Mouse (Mus musculus) liver (tissue): ENCODE data around the gene Actn1.
A peak's percentile ranks its signal among the peaks of the same experiment; 100 is the strongest.
"Not testable (repeated sequence)": the region's sequence is repeated elsewhere in the genome, so short reads cannot be mapped to it uniquely, and the experiment has no call there.

Experiments
- DNase-seq: peaks from one replicate; pipeline ENCODE4 v3.0.0-alpha.2; 2020; ENCODE audit warnings: mixed read lengths

The Actn1 gene

DNA sequence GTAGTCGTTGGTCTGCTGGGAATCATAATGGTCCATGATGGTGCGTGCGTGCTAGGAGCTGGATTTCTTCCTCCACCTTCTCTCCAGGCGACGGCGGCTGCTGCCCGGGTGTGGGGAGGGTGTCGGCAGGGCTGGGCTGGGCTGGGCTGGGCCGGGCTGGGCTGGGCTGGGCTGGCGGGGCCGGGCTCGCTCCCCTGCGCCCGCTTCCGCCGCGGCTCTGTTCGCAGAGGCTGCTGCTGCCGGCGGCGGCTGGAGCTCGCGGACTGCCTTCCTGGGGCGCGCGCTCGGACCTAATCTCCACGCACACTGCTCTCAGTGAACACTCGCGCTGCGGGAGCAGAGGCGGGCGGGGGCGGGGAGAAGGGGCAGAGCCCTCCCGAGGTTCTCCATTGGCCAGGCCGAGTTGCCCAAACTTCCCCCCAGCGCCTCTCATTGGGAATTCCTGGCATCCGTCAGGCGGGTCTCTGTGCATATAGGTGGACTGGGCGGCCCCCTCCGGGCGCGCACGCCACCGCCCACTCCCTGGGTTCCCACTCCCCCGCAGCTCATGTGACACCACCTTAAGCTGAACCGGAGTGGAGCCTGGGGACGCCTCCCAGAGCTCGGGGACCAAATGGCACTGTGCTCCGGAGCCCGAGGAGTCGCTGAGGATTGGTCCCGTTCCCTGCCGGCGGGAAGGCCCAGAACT is at the start of gene Actn1:
Gene Actn1, minus strand, starts transcription at position 316 of the 688 bp plus-strand sequence.
- peak; percentile 83 for DNase-seq

DNA sequence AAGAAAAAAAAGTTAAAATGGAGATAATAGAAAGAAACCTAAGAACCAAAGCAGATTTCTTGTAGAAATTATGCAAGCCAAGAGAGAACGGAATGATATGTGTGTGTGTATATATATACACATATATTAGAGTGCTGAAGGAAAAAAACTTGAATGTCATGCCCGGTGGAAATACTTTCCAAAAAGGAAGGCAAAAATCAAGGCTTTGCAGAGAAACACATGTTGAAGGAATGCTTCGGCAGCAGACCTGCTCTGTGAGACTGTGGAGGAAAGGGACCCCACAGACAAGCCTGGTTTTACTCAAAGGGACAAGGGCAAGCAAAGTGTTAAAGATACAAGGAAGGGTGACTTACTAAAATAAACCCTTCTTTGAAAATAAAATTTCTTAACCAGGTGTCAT is 47.4 kb upstream of the Actn1 start:
- no peak for DNase-seq

DNA sequence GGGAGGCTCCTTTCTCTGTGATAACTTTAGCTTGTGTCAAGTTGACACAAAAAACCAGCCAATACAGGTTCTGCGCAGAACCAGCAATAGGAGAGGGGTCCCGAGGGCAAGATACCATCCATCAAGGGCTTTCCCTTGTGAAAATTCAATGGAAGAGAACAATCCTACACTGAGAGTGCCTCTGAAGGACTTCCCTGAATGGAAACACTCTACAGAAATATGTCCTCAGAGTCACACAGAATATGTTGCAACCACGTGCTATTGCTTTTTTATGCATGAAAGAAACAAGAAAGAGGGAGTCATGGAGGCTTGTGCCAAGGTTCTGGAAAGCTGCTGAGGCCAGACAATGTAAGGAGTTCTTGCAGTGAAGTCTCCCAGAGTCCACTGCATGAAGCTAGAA is 44.3 kb upstream of the Actn1 start:
- DNase-seq: no peak

DNA sequence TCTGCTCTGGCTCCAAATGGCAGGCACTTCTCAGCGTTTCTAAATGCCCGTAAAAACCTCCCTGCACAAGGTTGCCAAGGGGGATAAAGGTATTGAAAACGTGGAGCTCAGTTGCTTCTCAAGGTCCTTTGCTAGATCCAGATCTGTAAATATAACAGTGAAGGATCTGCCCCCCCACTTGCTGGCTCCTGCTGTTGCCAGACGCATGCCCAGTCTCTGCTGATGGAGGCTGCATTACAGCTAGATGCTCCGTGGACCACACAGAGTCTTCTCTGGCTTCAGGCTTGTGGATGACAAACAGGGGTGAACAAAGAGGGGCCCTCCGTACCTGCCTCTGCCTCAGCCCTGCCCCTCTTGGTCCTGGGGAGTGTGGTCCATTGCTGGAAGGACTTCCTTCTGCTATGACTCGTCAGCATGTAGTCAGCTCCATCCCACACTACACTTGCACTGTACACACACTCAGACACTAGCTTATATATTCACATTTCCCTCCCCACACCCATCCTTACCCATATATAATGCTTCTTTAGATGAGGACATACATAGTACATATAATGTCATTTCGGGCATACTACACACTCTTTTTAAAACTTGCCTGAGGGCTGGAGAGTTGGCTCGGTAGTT is 40.8 kb upstream of the Actn1 start:
- no peak for DNase-seq

DNA sequence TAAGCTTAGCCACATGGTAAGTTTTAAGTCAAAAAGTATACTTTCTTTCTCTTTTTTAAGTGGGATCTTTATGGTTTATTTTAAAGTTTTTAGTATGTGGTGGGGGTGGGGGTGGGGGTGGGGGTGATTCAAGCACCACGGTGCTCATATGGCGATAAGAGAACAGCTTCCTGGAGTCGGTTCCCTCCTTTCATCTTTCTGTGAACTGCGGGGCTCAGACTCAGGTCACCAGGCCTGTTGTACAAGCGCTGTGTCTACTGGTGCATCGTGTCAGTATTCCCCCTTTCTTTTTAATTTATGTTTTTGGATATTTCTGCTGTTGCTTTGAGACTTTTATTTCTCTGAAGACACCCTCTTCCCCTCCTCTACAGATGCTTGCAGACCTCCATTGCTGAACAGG is 38.5 kb upstream of the Actn1 start:
- no peak for DNase-seq

DNA sequence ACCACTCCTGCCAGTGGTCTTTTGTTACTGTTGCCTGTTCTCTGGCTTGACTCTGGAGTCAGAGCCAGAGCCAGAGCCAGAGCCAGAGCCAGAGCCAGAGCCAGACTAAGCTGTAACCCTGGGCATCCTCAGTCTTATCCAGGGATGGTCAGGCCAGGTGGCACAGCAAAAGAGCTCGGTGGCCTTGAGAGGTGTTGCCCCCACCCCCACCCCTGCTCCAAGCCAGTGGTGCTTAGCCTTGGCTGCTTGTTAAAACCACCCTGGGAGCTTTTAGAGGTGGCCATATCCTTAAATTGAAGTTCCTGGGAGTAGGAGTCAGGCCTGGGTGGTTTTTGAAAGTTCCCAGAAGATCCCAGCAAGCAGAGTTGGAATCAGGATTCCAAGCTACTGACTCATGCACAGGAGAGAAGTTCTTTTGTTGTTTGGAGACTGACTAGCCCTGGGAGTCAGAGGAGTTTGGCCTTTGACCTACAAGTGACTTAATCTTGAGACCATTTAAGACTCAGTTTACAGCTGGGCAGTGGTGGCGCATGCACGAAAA is 31.8 kb upstream of the Actn1 start:
- no peak for DNase-seq

DNA sequence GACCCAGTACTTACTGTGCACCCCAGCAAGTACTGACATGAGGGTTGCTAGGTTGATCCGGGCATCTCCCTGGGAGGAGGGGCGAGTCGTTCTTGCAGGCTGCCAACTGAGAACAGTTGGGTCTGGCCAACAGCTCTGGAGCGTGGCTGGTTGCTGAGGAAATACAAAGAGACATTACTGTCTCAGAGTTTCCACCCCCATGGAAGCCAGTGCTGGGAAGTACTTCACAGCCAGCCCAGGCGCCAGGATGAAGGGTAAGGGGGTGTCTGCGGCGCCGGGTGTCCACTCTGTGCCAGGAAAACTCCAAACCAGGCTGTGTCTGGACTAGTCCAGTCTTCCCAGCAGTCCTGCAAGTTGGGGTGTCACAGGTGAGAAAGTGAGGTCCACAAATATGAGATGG is 30.8 kb upstream of the Actn1 start:
- DNase-seq: no peak

DNA sequence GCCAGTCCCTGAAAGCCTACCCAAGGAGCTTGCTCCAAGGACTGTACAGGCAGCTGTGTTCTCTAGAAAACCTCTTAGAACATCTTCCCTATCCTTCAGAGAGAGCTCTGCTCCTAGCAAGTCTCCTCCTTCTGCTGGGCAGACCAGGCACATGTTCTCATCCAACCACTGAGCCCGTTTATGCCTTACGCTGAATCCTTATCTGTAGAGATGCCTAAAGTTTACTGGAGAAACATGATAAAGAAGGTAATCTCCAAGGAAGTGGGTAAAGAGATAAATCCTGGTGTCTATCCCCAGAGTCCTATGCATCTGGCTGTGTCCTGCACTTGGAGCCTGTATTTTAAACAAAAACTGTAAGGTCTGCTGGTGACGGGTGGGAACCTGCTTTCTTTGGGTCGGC is 30.3 kb upstream of the Actn1 start:
- no peak for DNase-seq

DNA sequence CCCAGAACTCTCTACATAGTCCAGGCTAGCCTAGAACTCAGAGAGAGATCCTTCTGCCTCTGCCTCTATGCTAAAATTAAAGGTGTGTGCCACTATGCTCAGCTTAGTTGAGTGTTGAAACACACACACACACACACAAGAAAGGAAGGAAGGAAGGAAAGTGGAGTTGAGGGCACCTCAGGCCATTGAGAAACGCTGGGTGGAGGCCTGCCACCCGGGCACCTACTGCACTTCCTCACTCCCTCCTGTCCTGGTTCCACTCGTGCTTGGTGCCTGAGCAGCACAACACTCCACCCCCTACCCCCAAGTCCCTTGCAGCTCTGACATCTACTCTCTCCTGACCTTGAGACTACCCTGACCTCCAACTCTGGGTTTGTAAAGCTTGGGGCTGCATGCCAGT is 29.6 kb upstream of the Actn1 start:
- DNase-seq: no peak

DNA sequence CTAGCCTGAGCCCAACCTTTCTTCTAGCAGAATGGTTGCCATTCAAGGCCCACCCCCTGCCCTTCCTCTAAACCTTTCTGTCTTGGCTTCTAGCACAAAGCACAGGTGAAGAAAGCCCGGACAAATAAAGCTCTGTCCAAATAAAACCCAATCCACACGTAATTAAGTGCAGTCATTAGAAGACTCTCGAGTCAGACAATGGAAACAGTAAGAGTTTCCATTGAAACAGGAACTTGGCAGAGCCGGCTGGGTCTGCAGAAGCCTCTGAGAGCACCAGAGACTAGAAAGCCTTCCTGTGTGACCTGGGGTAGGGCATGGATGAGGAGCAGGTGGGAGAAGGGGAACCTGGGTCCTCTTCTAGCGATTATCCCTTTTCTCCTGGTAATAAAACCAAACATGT is 25.7 kb upstream of the Actn1 start:
- no peak for DNase-seq

DNA sequence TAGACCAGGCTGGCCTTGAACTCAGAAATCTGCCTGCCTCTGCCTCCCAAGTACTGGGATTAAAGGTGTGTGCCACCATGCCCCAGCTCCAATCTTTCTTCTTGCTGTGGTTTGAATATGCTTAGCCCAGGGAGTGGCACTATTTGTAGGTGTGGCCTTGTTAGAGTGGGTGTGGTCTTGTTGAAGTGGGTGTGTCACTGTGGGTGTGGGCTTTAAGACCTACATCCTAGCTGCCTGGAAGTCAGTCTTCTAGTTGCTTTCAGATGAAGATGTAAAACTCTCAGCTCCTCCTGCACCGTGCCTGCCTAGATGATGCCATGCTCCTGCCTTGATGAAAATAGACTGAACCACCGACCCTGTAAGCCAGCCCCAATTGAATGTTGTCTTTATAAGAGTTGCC is 24.1 kb upstream of the Actn1 start:
- not testable (repeated sequence) for DNase-seq

DNA sequence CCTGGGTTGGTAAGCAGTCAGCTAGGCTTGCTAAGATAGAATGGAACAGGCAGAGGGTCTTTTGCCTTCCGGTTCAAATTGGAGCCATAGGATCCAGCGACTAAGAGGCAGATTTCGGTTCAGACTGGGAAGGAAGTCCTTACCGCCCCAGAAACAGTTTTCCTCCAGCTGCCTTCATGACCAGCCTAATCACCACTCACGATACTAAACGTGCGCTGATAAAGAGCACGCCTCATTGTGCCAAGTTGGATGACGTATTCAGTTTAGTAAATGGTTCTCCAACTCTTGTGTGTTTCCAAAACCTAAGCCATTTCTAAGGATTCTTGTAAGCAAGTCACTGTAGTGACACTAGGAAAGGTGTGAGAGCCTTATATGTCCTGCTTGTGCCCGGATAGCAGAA is 18.7 kb upstream of the Actn1 start:
- no peak for DNase-seq

DNA sequence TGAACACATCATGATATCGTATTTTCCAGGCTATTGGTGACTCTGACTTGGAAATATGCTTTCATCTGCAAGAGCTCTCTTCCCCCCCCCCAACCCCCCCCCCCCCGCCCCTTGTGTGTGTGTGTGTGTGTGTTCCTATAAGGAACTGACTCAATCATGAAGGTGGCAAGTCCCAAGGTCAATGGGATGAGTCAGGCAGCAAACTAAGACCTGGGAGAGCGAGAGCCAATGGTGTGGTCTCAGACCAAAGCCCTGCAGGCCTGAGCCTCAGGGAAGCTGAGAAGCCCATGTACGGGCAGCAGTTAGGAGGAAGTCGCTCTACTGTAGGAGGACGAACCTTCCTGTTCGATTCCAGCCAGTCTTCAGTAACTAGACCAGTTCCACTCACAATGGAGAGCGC is 17.3 kb upstream of the Actn1 start:
- DNase-seq: no peak

DNA sequence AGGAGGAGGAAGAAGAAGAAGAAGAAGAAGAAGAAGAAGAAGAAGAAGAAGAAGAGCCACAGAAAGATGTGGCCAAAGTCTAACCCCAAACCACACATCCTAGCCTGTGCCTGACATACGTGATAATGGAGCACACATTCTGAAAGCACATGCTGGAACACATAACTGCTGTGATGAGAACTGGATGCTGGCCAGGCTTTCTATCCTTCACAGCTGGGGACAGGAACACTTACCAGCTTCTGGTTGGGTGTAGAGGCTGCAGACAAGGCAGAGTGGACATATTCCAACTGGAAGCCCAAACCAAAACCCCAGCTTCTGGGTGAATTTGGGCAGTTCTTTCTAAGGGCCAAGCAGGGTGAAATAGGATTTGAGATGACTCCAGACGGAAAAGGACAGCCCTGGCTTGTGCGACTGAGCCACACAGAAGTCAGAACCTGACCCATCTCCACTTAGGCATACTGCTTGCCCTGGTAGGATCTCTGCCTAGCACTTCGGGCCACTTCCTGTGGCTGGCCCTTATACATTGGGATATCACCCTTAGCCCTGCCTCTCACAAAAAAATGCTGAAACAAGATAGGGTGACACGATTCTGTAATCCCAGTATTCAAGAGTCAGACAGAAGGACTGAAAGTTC is 15.1 kb upstream of the Actn1 start:
- DNase-seq: no peak

DNA sequence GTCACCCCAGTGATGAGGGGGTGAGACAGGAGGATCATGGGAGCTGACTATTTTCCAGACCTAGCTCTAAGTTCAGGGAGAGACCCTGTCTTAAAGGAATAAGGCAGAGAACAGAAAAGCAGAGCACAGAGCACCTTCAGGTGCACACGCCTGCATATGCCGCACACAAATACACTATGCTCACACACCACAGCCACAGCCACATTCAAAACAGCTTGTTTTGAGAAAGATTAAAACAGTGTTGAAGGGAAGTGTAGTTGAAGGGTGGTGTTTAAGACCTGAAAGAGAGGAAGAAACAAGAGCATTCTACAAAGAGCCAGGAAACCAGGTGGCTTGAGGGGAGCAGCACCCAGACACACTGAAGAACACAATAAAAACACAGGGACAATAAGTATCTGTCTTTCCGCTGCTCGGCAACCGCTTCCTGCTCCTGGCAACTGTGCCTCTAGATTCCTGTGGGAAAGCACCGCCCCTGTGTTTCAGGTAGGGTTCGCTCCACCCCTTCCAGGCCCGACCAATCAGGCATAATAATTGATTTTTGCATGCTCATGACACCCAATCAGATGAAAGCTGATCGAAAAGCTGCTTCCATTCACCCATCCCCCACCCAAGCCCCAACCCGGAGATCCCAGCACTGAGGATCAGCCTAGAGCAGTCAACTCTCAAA is 13.0 kb upstream of the Actn1 start:
- DNase-seq: peak; percentile 63

DNA sequence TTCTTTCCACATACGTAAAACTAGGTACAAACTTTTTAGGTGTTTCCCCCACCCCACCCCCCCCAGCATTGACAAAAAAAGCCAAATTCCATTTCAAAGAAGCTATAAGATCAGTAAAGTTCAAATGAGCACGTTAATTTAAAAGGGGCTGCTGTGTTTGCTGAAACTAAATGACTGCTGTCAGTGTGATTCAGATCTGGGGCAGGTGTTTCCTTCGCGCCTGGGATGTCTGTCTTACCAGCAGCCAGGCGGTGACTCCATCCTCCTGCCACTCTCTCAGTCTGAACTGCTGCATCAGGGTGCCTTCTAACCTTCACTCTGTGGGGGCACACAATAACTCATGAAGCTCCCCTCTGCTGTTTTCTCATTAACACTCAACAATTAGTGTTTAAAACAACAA is 11.6 kb upstream of the Actn1 start:
- no peak for DNase-seq

DNA sequence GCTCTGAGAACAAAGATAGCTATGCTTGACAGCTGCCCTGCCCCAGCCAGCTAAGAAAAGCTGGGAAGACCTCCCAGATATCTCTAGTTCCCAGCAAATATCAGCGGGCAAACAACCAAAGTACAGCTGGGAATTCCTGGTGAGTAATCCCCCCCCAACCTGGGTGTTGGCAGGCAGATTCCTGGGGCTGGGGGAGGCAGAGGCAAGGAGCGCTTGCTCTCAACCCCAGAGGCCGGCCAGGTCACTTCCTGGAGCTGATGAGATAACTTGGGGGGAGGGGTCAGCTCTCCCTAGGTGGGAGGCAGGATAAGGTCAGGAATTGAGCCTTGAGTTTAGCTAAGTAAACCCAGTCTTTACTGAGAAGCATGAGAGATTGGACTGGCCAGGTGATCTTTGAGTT is 10.8 kb upstream of the Actn1 start:
- peak; percentile 9 for DNase-seq

DNA sequence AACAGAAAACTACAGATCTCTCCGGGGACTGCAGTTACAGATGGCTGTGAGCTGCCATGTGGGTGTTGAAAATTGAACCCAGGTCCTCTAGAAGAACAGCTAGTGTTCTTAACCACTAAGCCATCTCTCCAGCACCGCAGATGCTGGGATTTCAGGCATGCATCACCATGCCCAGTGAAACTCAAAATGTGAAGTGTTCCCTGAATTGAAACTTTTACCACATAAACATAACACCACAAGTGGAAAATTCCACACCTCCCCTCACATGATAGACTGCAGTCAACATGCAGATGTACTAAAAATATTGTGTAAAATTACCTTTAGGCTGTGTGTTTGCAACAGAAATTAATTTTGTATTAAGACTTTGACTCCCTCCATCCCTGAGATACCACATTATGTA is 9.1 kb upstream of the Actn1 start:
- DNase-seq: no peak

DNA sequence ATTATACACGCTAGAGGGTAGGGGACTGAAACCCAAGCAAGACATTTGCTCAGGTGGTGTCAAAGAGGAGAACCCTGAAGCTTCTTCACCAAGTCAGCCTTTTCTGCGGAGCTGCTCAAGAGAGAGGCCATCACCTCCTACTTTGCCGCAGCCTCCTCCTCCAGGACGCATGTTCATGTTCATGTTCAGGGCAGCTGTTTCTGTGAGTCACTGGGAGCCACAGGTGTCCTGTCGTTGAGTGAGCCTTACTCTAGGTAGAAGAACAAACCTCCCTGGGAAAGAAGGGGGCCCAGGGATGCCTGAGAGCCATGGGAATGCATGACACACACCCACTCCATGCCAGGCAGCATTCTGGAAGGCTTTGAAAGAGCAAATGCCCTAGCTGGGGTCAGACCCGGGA is 7.8 kb upstream of the Actn1 start:
- DNase-seq: no peak

DNA sequence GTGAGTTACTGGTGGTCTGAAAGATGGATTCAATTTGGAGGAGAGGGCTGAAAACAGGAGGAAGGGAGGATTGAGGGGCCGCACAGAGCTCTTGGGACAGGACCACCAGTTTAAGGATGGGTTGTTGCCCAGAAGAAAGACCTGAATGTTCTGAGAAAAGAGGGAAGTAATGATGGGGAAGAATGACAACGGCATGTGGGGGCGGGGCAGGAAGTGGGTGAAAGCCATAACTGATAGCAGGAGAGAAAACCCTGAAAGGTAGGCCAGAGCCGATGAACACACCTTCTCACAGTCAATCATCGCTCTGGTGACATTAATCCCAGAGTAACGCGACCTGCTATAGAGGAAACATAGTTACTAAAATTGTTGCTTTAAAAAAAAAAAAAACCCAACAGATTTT is 4.2 kb upstream of the Actn1 start:
- DNase-seq: peak; percentile 20

DNA sequence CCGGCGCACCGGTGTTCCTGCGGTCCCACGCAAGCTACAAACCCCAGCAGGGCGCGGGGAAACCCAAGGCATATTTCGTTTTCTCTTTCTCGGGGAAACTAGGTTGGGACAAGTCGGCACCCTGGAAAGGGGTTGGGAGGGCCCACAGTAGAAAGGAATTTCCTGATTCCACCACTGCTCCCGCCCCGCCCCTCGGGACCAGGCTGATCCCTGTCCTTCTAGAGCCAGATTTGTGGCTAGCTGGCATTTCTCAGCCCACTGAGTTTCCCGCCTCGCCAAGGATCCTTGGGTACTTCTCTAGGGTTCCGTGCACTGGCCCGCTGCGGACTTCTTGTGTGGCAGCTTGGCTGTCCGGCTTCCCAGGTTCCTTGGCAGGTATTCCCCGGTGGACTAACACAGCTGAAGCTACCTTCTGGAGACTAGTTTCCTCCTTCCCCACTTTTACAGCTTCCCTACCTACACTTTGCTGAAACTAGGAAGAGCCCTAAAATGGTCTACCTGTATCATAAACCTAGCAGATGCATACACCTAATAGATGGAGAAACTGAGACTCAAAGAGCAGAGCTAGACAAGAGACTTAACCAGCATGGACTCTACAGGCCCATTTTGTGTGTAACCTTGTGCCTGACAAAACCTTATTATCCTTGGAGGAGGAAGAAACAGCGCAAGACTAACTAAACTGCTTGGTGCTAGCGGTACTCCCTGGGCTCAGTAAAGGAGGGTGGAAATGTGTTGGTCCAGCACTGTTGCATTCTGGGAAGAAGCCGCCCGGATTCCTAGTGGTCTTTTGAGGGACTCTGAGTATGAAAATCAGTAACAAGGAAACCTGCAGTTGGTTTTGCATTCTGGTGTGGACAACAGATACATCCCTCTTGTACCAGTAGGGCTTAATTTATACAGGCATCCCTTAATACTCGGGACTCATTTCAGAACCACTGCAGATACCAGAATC is 849 bp upstream of the Actn1 start:
- DNase-seq: peak; percentile 27
